In genomic region chr17:87265792-87266186, GRCm38 (mm10) we compare ENCODE assay signal across 7 mouse cellular contexts. TPM values are rescaled to one million over a fixed set of nuclear protein-coding genes. Genes with fewer than 3 reads are reported as not detected.
A peak's percentile ranks its signal among the peaks of the same experiment; 100 is the strongest.
DNase-seq lines count a peak whose midpoint lies in the region; ATAC-seq lines count a peak whose summit lies in the region.

TSS of gene Mcfd2 (minus strand) at chr17:87265935.

- ATAC-seq in intestine, embryonic 15.5 days, result peak; percentile 96

- peak within 1 kb of the TSS; percentile 97 for H3K9ac ChIP-seq in intestine, embryonic 15.5 days

- H3K27ac ChIP-seq in intestine, embryonic 15.5 days, result peak within 1 kb of the TSS; percentile 74
- H3K27ac ChIP-seq in midbrain, embryonic 10.5 days (replicated peaks), result peak within 1 kb of the TSS; percentile 94

- peaks cover 16% of the 10 kb centered on the region for H3K4me1 ChIP-seq in intestine, embryonic 15.5 days (replicated peaks)
- H3K4me1 ChIP-seq in midbrain, embryonic 10.5 days, result peaks cover 28% of the 10 kb centered on the region

- H3K27me3 ChIP-seq in intestine, embryonic 15.5 days (replicated peaks), result no peaks in the 10 kb centered on the region
- no peaks in the 10 kb centered on the region for H3K27me3 ChIP-seq in midbrain, embryonic 10.5 days (ENCODE audit: low read depth, poor library complexity, severe bottlenecking)

- peak within 1 kb of the TSS; percentile 61 for H3K4me2 ChIP-seq in intestine, embryonic 15.5 days (replicated peaks)

- peak; percentile 97 to 98 for DNase-seq in adrenal gland, adult (ENCODE audit: inconsistent age in 2 of 2, low spot score in 1 of 2)
- DNase-seq in embryo, embryonic 10.5 days (ENCODE audit: low spot score), result peak; percentile 94
- peak; percentile 95 for DNase-seq in gastrocnemius, postnatal 25 days
- DNase-seq in left cerebral cortex, postnatal 25 days (ENCODE audit: low spot score in 2 of 2), result peak; percentile 86 to 92
- DNase-seq in midbrain, embryonic 10.5 days (ENCODE audit: low spot score), result peak; percentile 98
- peak; percentile 98 for DNase-seq in right cerebral cortex, postnatal 4 days

- WGBS in intestine, embryonic 15.5 days, result under 1% methylated on average over 41 of the region's 41 CpGs
- under 1% methylated on average over 41 of the region's 41 CpGs for WGBS in midbrain, embryonic 10.5 days

- peak within 1 kb of the TSS; percentile 89 for H3K4me3 ChIP-seq in intestine, embryonic 15.5 days (replicated peaks)
- H3K4me3 ChIP-seq in midbrain, embryonic 10.5 days, result peak within 1 kb of the TSS; percentile 94

- intact Hi-C loops in left cerebral cortex, postnatal 25 days (cut with DNase I), result no loop called here

- H3K9me3 ChIP-seq in intestine, embryonic 15.5 days, result no peaks in the 10 kb centered on the region; the same call in 1 of the 2 replicates
- H3K9me3 ChIP-seq in midbrain, embryonic 10.5 days (replicated peaks), result peaks cover 4% of the 10 kb centered on the region; the same call in 1 of the 2 replicates

- peaks cover 13% of the 10 kb centered on the region for H3K36me3 ChIP-seq in intestine, embryonic 15.5 days
- peaks cover 36% of the 10 kb centered on the region for H3K36me3 ChIP-seq in midbrain, embryonic 10.5 days

RNA-seq across cellular contexts. Expression of gene Mcfd2, which starts in this region (rescaled TPM):
- total RNA-seq in gastrocnemius, postnatal 25 days (2021), result 10 to 100 TPM; 19.9 to 22.1 TPM
- polyA plus RNA-seq in intestine, embryonic 15.5 days (2015; fragmentation: Nextera tagmentation; extraction: Ambion mirVana), result 117 and 139 TPM in 2 replicates
- total RNA-seq in left cerebral cortex, postnatal 25 days (2021), result 10 to 100 TPM; 53.7 to 54.0 TPM
- polyA plus RNA-seq in midbrain, embryonic 10.5 days (2016; fragmentation: Nextera tagmentation; extraction: Ambion mirVana), result 79.7 and 86.6 TPM in 2 replicates

Comparison
In these comparisons a context has a peak if more than half of its experiments do, and no peak if none do; other contexts are left out.
1. Peak in every context shown above with its lines: DNase-seq, ATAC-seq, H3K4me3 ChIP-seq and H3K27ac ChIP-seq.